Mouse (Mus musculus) E14TG2a.4 (cell line): ENCODE measurements at regions not wholly inside any gene's neighbourhood (a gene's known extent, or its start where the extent isn't known, plus 50 kb on each side); places are given as distances from the start of the nearest gene placed in this dataset.

ENCODE experiments used
- CTCF ChIP-seq: conservative IDR thresholded peaks from 2 replicates; pipeline ENCODE4 v1.5.1; 2014; ENCODE audit warnings: low read length
- NANOG ChIP-seq: IDR thresholded peaks from 2 replicates; pipeline ENCODE4 v1.6.1; 2014; ENCODE audit warnings: borderline replicate concordance, low read length, mixed read lengths
- POU5F1 ChIP-seq: IDR thresholded peaks from 2 replicates; pipeline ENCODE4 v1.6.1; 2014; ENCODE audit warnings: low read length, borderline replicate concordance

DNA sequence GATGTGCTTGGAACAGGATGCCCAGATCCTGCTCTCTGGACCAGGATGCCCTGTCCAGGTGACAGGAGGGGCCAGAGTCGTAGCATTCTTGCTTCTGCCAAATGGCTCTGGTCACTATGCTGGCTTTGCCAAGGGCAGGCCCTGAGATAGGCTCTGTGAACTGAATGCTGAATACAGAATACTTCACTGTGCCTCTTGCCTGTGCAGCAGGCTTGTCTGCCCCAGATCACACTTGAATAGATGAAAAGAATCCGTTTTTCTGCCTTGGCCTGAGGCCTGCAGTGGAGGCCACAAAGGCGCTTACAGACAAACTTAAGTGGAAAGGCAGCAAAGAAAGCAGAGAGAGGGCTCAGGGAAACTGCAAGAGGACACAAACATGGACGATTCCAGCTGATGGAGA is 99.7 kb upstream of the Arhgap32 start:
- TF ChIP-seq CTCF = no peak
- TF ChIP-seq NANOG = no peak
- no peak for TF ChIP-seq POU5F1
